Mouse (Mus musculus) limb, embryonic 15.5 days (tissue): ENCODE results near the gene Qtrt2. TPM values are rescaled to one million over a fixed set of nuclear protein-coding genes. Genes with fewer than 3 reads are reported as not detected.

Experiments
- ATAC-seq: fragments of 200-750 bp; cut with Nextera tagmentation; 2 replicates; pipeline ENCODE4 v1.8.0; 2017; ENCODE audit warnings: low read depth, moderate TSS enrichment; ENCODE audit not compliant: insufficient number of reproducible peaks, low FRiP score, low TSS enrichment
- H3K27ac ChIP-seq: fragments of 300-500 bp; sonication (generic); 2 replicates; pipeline ENCODE4 v1.5.1; 2015; ENCODE audit warnings: moderate library complexity, mild to moderate bottlenecking, inconsistent platforms
- H3K27me3 ChIP-seq: fragments of 300-500 bp; sonication (generic); 2 replicates; pipeline ENCODE4 v1.6.1; 2015; ENCODE audit warnings: inconsistent platforms
- H3K36me3 ChIP-seq: fragments of 300-500 bp; sonication (generic); 2 replicates; pipeline ENCODE4 v1.6.1; 2015; ENCODE audit warnings: inconsistent platforms
- H3K4me1 ChIP-seq: fragments of 300-500 bp; sonication (generic); 2 replicates; pipeline ENCODE4 v1.6.1; 2015; ENCODE audit warnings: inconsistent platforms
- H3K4me2 ChIP-seq: fragments of 300-500 bp; sonication (generic); 2 replicates; pipeline ENCODE4 v1.6.1; 2015; ENCODE audit warnings: mild to moderate bottlenecking, inconsistent platforms
- H3K4me3 ChIP-seq: fragments of 300-500 bp; sonication (generic); 2 replicates; pipeline ENCODE4 v1.5.1; 2015; ENCODE audit warnings: mild to moderate bottlenecking, inconsistent platforms
- H3K9ac ChIP-seq: fragments of 300-500 bp; sonication (generic); 2 replicates; pipeline ENCODE4 v1.6.1; 2015; ENCODE audit warnings: inconsistent platforms
- H3K9me3 ChIP-seq: fragments of 300-500 bp; sonication (generic); 2 replicates; pipeline ENCODE4 v1.6.1; 2016; ENCODE audit warnings: inconsistent platforms
- WGBS: fragments of 180-500 bp; shearing (Covaris S2); methylation state at CpG from one replicate; pipeline ENCODE4 v1.1.7; 2015; 5-methylcytosine and 5-hydroxymethylcytosine counted together
- polyA plus RNA-seq: library from polyadenylated mRNA; unstranded; fragments of >200 nt; fragmentation: Nextera tagmentation; extraction: Ambion mirVana; gene quantifications from 2 replicates; pipeline ENCODE4 v1.2.1, GENCODE M21; 2015

The Qtrt2 gene
- 26.8 and 27.3 TPM in 2 replicates for polyA plus RNA-seq

DNA sequence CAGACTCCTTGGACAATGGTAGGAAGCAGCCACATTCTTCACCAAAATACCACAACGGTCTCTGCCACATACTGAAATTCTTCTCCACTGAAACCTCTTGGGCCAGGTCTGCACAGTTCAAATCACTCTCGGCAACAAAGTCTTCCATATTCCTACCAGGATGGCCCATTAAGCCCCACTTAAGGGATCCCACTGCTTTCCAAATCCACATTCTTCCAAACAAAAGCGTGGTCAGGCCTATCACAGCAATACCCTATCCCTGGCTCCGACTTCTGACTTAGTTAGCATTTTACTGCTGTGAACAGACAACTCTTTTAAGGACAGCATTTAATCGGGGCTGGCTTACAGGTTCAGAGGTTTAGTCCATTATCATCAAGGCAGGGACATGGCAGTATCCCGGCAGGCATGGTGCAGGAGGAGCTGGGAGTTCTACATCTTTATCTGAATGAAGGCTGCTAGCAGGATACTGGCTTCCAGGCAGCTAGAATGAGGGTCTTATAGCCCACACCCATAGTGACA, at the start of gene Qtrt2:
TSS of gene Qtrt2 (minus strand) at position 469 of the 519 bp plus-strand sequence.
- H3K36me3 ChIP-seq, result no peaks in the 10 kb centered on the region
- no peak within 1 kb of the TSS for H3K9ac ChIP-seq
- H3K27me3 ChIP-seq, result no peaks in the 10 kb centered on the region
- no peak within 1 kb of the TSS for H3K27ac ChIP-seq
- no peaks in the 10 kb centered on the region for H3K4me1 ChIP-seq
- no peak within 1 kb of the TSS for H3K4me2 ChIP-seq
- H3K9me3 ChIP-seq, result no peaks in the 10 kb centered on the region
- no peak for ATAC-seq
- H3K4me3 ChIP-seq, result no peak within 1 kb of the TSS
- 64% methylated on average over 6 of the region's 6 CpGs for WGBS

DNA sequence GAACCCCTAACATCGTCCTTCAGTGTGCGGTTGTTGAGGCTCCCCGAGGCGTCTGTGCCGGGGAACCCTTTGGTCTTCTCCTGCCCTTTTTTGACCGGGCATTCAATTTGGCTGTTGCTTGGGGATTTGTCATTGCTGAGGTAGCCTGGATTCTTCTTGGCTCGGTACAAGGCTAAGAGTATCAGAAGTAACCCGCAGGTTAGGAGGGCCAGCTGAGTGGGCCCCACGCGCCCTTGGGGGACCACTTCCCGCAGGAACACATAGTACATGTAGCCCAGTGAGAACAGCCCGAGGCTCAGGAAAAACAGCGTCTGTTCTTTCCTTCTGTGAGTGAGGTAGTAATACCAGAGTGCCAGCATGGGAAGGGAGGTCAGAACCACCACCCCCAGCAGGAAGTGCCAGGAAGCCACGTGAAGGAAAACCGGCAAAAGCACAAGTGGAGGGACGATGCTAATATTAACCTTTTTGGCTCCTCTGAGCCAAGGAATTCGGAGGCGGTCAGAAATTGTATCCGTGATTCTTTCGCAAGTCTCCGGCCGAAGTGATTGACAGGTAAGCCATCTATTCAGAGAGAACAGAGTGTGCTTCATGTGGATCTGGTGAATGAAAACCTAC, 47.1 kb upstream of the Qtrt2 start:
- Histone ChIP-seq H3K9me3 (no peaks in the 10 kb centered on the region), H3K4me3 (no peak overlapping the region), H3K27ac (no peak overlapping the region), H3K4me1 (no peaks in the 10 kb centered on the region; the same call in 1 of the 2 replicates), H3K27me3 (no peaks in the 10 kb centered on the region; the same call in 1 of the 2 replicates), H3K4me2 (no peak overlapping the region), H3K9ac (no peak overlapping the region), H3K36me3 (0 out of 2 replicates have a peak, but pooled peaks cover 1% of the 10 kb centered on the region)
- 79% methylated on average over 22 of the region's 22 CpGs for WGBS
- no peak for ATAC-seq

DNA sequence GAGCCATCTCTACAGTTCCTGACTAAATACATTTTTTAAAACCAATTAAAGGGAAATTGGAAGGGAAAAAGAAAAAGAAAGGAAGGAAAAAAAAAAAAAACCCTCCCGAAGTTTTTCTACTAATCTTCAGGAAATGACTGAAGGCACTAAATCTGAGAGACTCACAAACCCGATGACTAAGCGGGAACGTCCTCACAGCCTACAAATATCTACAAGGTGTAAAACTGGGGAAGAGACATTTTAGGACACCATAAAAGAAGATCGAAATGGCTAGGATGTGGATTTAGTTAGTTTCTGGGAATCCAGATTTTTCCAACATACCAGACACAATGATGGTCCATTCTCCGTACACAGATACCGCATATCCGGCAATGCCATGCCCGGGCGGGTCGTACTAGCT, 46.5 kb upstream of the Qtrt2 start:
- ATAC-seq, result no peak
- H3K9me3 ChIP-seq, result no peaks in the 10 kb centered on the region
- no peak overlapping the region for H3K9ac ChIP-seq
- no peak overlapping the region for H3K27ac ChIP-seq
- WGBS, result 86% methylated on average over 11 of the region's 11 CpGs
- no peaks in the 10 kb centered on the region; the same call in 1 of the 2 replicates for H3K4me1 ChIP-seq
- H3K36me3 ChIP-seq, result 0 out of 2 replicates have a peak, but pooled peaks cover 3% of the 10 kb centered on the region
- H3K4me3 ChIP-seq, result no peak overlapping the region
- no peaks in the 10 kb centered on the region for H3K27me3 ChIP-seq
- H3K4me2 ChIP-seq, result no peak overlapping the region

DNA sequence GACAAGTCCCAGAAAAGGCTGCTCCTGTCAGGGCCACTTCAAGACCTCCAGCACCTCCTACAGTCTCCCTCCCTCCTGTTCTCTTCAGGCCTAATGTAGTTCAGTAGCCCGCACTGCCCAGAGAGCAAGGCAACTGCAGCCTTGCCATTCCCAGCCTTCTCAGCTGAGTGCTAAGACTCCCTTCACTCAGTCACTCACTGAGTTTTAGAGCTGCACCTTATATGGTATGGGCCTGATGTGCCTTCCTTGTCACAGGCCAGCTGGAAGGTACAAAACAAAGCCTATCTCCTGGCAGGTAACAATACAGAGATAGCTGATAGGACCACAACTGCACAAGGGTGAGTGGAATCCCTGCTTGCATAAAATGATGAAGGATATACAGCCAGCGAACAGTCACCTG, 45.8 kb upstream of the Qtrt2 start:
- WGBS, result 92% methylated on average over 2 of the region's 2 CpGs
- Histone ChIP-seq H3K9ac (no peak overlapping the region), H3K9me3 (no peaks in the 10 kb centered on the region), H3K4me1 (no peaks in the 10 kb centered on the region; the same call in 1 of the 2 replicates), H3K36me3 (0 out of 2 replicates have a peak, but pooled peaks cover 3% of the 10 kb centered on the region), H3K27me3 (no peaks in the 10 kb centered on the region), H3K4me2 (no peak overlapping the region), H3K4me3 (no peak overlapping the region), H3K27ac (no peak overlapping the region)
- ATAC-seq, result no peak

DNA sequence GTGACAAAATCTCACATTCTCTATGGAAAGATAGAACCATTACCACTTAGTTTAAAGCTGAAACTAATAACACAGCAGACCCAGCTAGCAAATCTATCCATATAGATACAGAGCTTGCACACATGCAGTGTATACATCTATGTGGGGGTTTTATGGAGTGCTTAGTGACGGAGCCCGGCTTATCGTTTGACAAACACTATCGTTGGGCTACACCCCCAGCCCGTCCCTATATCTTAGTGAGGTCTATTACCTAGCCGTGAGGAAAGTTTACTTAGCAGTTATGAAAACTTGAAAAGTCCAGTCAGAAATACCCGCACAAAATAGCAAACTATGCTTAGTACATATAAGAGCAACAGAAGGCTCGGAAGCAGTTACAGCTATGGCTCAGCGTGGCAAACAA, 45.1 kb upstream of the Qtrt2 start:
- Histone ChIP-seq H3K4me3 (no peak overlapping the region), H3K9me3 (no peaks in the 10 kb centered on the region), H3K9ac (no peak overlapping the region), H3K27me3 (no peaks in the 10 kb centered on the region), H3K4me2 (no peak overlapping the region), H3K27ac (no peak overlapping the region), H3K36me3 (0 out of 2 replicates have a peak, but pooled peaks cover 3% of the 10 kb centered on the region), H3K4me1 (no peaks in the 10 kb centered on the region; the same call in 1 of the 2 replicates)
- 87% methylated on average over 9 of the region's 9 CpGs for WGBS
- no peak for ATAC-seq

DNA sequence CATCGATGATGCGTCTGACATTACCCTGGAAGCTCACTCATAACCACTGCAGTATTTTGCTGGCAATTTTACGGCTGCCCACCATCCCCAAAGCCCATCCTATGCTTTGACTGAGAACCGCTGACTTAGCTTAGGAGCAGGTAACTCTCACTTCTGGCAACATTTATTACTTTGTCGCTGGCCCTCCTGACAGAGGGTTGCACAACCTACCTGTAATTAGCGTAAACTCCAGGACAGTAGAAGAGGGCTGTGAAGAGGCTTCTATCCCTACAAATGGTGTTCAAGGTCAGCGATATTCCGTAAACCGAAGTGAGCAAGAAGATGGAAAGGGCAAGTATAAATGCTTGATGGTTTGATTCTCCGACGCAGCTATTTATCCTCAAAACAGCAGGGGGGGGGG, 44.6 kb upstream of the Qtrt2 start:
- no peak overlapping the region for H3K4me3 ChIP-seq
- 86% methylated on average over 11 of the region's 11 CpGs for WGBS
- 0 out of 2 replicates have a peak, but pooled peaks cover 3% of the 10 kb centered on the region for H3K36me3 ChIP-seq
- H3K27ac ChIP-seq, result no peak overlapping the region
- no peaks in the 10 kb centered on the region for H3K27me3 ChIP-seq
- no peaks in the 10 kb centered on the region for H3K9me3 ChIP-seq
- H3K9ac ChIP-seq, result no peak overlapping the region
- ATAC-seq, result no peak
- H3K4me2 ChIP-seq, result no peak overlapping the region
- H3K4me1 ChIP-seq, result no peaks in the 10 kb centered on the region; the same call in 1 of the 2 replicates

DNA sequence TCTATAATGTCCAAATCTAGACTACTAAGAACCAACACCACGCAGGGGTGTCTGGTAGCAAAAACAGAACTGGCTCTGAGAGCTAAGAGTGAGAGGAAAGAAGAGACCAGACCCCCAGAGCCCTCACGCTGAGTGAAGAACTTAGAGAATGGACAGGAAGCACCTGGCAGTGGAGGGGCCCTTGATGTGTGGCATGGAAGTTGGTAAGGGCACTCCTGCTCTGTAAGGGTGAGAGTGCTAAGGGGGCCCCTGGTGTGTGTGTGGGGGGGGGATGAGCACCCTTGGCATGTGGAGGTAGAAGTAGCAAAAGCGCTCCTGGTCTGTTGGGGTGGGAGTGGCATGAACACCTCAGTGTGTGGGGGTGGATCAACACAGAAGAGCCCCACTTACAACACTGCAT, 43.8 kb upstream of the Qtrt2 start:
- H3K9ac ChIP-seq, result no peak overlapping the region
- H3K9me3 ChIP-seq, result no peaks in the 10 kb centered on the region
- H3K27ac ChIP-seq, result no peak overlapping the region
- H3K4me2 ChIP-seq, result no peak overlapping the region
- no peaks in the 10 kb centered on the region for H3K27me3 ChIP-seq
- H3K4me3 ChIP-seq, result no peak overlapping the region
- WGBS, result 78% methylated on average over 3 of the region's 3 CpGs
- ATAC-seq, result no peak
- no peaks in the 10 kb centered on the region; the same call in 1 of the 2 replicates for H3K4me1 ChIP-seq
- 0 out of 2 replicates have a peak, but pooled peaks cover 3% of the 10 kb centered on the region for H3K36me3 ChIP-seq

DNA sequence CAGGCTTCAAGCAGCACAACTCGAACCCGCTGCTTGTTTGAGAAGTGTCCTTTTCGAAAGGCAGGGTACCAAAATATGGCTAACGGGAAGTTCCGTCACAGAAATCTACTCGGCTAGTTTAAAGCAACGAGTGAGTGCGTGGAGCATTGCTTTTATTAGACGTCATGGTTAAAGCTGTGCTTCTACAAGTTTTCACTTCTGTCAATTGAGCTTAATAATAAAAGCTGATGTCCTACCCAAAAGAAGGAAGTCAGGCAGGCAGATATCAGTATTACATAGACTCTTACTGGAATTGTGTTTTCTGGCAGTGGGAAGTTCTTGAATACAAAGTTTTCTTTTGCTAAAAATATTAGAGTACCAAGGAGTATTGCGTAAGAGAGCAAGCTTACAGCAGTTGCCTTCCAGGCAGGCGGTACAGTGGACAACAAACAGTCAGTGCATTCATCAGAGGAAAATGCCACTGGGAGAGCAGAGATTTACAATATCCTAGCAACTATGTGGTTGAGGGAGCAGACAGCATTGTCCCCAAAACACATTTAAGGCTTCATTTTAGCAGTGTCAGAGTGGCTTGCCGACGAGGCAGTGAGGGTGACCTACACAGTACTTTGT, 39.3 kb upstream of the Qtrt2 start:
- no peak overlapping the region for H3K27ac ChIP-seq
- ATAC-seq, result no peak
- no peaks in the 10 kb centered on the region for H3K27me3 ChIP-seq
- H3K9ac ChIP-seq, result no peak overlapping the region
- H3K9me3 ChIP-seq, result no peaks in the 10 kb centered on the region
- 0 out of 2 replicates have a peak, but pooled peaks cover 3% of the 10 kb centered on the region for H3K36me3 ChIP-seq
- WGBS, result 76% methylated on average over 13 of the region's 13 CpGs
- no peaks in the 10 kb centered on the region for H3K4me1 ChIP-seq
- no peak overlapping the region for H3K4me2 ChIP-seq
- no peak overlapping the region for H3K4me3 ChIP-seq

DNA sequence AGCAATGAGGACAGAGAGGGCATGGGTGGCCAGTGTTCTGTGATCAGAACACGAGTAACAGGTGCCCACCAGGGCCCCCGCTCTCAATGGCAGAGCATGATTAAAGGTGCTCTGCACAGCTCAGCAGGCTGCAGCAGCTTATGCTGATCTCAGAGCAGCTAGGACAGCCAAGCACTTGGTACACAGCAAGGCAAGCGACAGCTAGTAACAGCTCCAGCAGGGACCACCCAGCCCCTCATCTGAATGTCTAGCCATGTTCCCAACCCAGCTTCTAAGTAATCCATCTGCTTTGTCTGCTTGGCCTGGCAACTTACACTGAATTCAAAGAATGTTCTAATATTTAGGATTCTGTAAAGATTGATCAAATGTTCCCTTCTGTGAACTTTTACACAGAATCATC, 37.2 kb upstream of the Qtrt2 start:
- H3K27me3 ChIP-seq, result no peaks in the 10 kb centered on the region
- 77% methylated on average over 3 of the region's 3 CpGs for WGBS
- H3K4me2 ChIP-seq, result no peak overlapping the region
- no peak overlapping the region for H3K27ac ChIP-seq
- no peak overlapping the region for H3K4me3 ChIP-seq
- no peak for ATAC-seq
- no peaks in the 10 kb centered on the region for H3K9me3 ChIP-seq
- H3K4me1 ChIP-seq, result no peaks in the 10 kb centered on the region
- H3K36me3 ChIP-seq, result 0 out of 2 replicates have a peak, but pooled peaks cover 3% of the 10 kb centered on the region
- no peak overlapping the region for H3K9ac ChIP-seq

DNA sequence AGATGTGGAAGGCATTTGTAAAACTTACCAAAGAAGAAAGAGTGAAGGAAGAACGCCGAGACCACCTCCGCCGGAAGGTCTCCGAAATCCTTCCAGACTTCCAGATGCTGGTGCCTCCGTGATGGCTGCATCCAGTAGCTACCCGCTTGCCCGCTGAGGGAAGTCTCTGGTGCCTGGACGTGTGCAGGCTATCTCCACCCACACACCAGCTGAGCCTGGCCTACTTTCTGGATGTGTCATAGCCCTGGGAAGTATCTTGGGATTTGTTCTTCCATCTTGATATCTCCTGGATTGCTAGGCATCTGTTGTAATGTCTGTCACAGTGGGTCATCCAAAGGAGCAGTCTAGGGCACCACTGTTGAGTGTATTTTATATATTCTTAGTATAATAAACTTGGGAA, 36.7 kb upstream of the Qtrt2 start:
- Histone ChIP-seq H3K27me3 (no peaks in the 10 kb centered on the region), H3K4me3 (no peak overlapping the region), H3K27ac (no peak overlapping the region), H3K4me1 (no peaks in the 10 kb centered on the region), H3K9me3 (no peaks in the 10 kb centered on the region), H3K4me2 (no peak overlapping the region), H3K36me3 (no peaks in the 10 kb centered on the region), H3K9ac (no peak overlapping the region)
- WGBS, result 89% methylated on average over 9 of the region's 9 CpGs
- no peak for ATAC-seq

DNA sequence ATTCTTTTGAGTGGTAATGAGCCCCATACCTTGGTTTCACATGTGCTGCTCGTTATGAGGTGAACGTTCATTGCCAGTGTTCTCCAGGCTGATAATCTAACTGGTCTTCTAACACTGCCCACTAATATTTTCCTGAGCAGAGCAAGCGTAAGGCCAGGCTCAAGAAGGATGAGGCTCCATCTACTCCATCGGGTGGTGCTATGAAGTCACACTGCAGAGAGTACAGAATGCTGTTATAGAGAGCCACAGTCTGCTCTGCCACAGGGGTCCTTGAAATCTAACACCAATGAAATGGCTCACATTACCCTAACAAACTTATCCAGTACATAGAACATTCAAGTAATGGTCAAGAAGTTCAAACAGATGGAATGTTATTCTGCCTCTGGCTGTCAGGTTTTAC, 31.4 kb upstream of the Qtrt2 start:
- H3K4me3 ChIP-seq, result no peak overlapping the region
- no peaks in the 10 kb centered on the region; the same call in 1 of the 2 replicates for H3K36me3 ChIP-seq
- H3K4me1 ChIP-seq, result no peaks in the 10 kb centered on the region
- no peak for ATAC-seq
- 43% methylated on average over 4 of the region's 4 CpGs for WGBS
- no peaks in the 10 kb centered on the region for H3K27me3 ChIP-seq
- H3K9ac ChIP-seq, result no peak overlapping the region
- H3K4me2 ChIP-seq, result no peak overlapping the region
- H3K27ac ChIP-seq, result no peak overlapping the region
- H3K9me3 ChIP-seq, result no peaks in the 10 kb centered on the region

DNA sequence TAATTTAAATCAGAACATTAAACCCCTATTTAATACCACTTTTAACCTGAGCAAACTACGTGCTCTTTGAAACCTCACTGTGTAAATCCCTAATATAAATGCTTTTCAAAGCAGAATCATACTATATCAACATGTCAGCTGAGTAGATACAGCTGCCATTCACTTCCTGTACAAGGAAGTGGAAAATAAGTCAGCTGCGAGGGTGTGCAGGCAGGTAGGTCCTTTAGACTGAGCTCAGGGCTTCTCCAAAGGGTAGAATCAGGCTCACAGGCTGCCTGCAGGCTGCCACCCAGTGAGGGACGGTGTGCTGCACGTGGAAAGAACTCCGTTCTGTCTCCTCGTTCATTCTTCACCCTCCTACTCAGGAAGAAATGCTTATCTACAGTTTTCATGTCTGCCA, 28.3 kb upstream of the Qtrt2 start:
- Histone ChIP-seq H3K9me3 (no peaks in the 10 kb centered on the region), H3K4me3 (no peak overlapping the region), H3K9ac (no peak overlapping the region), H3K36me3 (no peaks in the 10 kb centered on the region; the same call in 1 of the 2 replicates), H3K27ac (no peak overlapping the region), H3K4me1 (no peaks in the 10 kb centered on the region), H3K27me3 (no peaks in the 10 kb centered on the region), H3K4me2 (no peak overlapping the region)
- WGBS, result 69% methylated on average over 6 of the region's 6 CpGs
- no peak for ATAC-seq
